Mouse (Mus musculus): ENCODE results near the gene Gli1. TPM values are rescaled to one million over a fixed set of nuclear protein-coding genes. Genes with fewer than 3 reads are reported as not detected.
"Not testable (repeated sequence)": the region's sequence is repeated elsewhere in the genome, so short reads cannot be mapped to it uniquely, and the experiment has no call there.

The Gli1 gene
- total RNA-seq, 1 experiment: 14.9 TPM

DNA sequence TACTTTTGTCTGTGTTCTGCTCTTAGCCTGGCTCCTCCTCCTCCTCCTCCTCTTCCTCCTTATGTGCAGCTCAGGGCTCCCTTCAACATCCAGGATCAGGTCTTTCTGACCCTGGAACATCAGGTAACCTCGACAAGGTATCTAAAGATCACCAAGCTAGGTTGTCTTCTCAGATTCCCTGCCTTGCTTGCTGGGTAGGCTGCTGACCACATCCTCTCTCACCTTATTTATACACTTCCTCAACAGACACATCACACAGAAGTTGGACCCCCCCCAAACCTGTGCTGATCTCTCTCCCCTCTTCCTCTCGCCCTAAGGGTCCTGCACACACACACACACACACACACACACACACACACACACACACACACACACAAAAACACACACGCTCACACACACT is 20.2 kb downstream of the Gli1 start, which contains the start of gene Arhgap9:
Gene Arhgap9, plus strand, starts transcription at position 344 of the 400 bp plus-strand sequence.
- H3K4me3 ChIP-seq (ENCODE audit: insufficient read depth in 1 of 2, low read depth in 1 of 2, low read length in 2 of 2, poor library complexity in 1 of 2, severe bottlenecking in 1 of 2): no peak within 1 kb of the TSS
- in situ Hi-C loops (cut with MboI; ENCODE audit: low sequenced_read_pairs in 2 of 2, unreplicated experiment in 2 of 2): no loop called here
- peak within 1 kb of the TSS; percentile 17; the same call in 1 of the 2 replicates for H3K9ac ChIP-seq (ENCODE audit: insufficient read depth, low read depth, low read length, poor library complexity, severe bottlenecking)
- peaks cover 2 to 21% of the 10 kb centered on the region in 2 experiments; a peak in 3 of 4 replicates for H3K4me1 ChIP-seq (ENCODE audit: control insufficient read depth in 2 of 2, insufficient read depth in 2 of 2, low read length in 2 of 2, poor library complexity in 1 of 2)
- TF ChIP-seq HCFC1 (IDR thresholded peaks at IDR 0.05; ENCODE audit: borderline replicate concordance, insufficient read depth, low read length) (no peak), ZNF384 (IDR thresholded peaks at IDR 0.05; ENCODE audit: low read depth, low read length) (no peak), CHD2 (IDR thresholded peaks at IDR 0.05; ENCODE audit: low read depth, low read length) (no peak), MAFK (IDR thresholded peaks at IDR 0.05; ENCODE audit: insufficient read depth, low read depth, low read length) (no peak), ZC3H11A (IDR thresholded peaks at IDR 0.05; ENCODE audit: borderline replicate concordance, low read depth, low read length) (no peak)
- H3K36me3 ChIP-seq (ENCODE audit: control insufficient read depth, insufficient read depth, low read length, poor library complexity, severe bottlenecking): no peaks in the 10 kb centered on the region
- no peak for DNase-seq (ENCODE audit: low read depth, low spot score)
- no peaks in the 10 kb centered on the region for H3K9me3 ChIP-seq (ENCODE audit: control insufficient read depth, insufficient read depth, low read depth, low read length)
- no peak within 1 kb of the TSS for H3K27ac ChIP-seq (ENCODE audit: insufficient read depth, low read depth, low read length, poor library complexity, severe bottlenecking)

DNA sequence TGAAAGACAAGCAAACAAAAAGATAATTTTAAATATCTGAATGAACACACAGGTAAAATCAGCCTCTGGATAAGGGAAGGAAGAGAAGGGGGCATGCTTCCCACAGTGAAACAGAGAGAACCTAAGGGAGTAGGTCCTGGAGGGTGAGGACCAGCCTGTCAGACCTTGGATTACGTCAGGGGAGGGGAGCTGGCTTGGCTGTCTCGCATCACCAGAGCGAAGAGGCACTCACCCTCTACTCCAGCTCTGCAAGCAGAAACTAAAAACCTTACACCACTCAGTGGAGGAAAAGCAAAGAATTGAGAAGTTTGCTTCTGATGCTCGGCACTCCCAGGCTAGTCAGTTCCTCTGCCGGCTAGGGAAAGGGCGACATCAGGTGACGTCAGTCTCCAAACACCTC is 21.8 kb downstream of the Gli1 start:
- no peak overlapping the region for H3K9ac ChIP-seq (ENCODE audit: insufficient read depth, low read depth, low read length, poor library complexity, severe bottlenecking)
- H3K9me3 ChIP-seq (ENCODE audit: control insufficient read depth, insufficient read depth, low read depth, low read length): no peaks in the 10 kb centered on the region
- H3K4me1 ChIP-seq (ENCODE audit: control insufficient read depth in 2 of 2, insufficient read depth in 2 of 2, low read length in 2 of 2, poor library complexity in 1 of 2): peaks cover 0 to 16% of the 10 kb centered on the region in 2 experiments; a peak in 3 of 4 replicates
- TF ChIP-seq HCFC1 (IDR thresholded peaks at IDR 0.05; ENCODE audit: borderline replicate concordance, insufficient read depth, low read length): no peak
- no peak for TF ChIP-seq ZC3H11A (IDR thresholded peaks at IDR 0.05; ENCODE audit: borderline replicate concordance, low read depth, low read length)
- no peak for TF ChIP-seq MAFK (IDR thresholded peaks at IDR 0.05; ENCODE audit: insufficient read depth, low read depth, low read length)
- TF ChIP-seq ZNF384 (IDR thresholded peaks at IDR 0.05; ENCODE audit: low read depth, low read length): no peak
- TF ChIP-seq CHD2 (IDR thresholded peaks at IDR 0.05; ENCODE audit: low read depth, low read length): no peak
- in situ Hi-C loops (cut with MboI; ENCODE audit: low sequenced_read_pairs in 2 of 2, unreplicated experiment in 2 of 2): no loop called here
- H3K27ac ChIP-seq (ENCODE audit: insufficient read depth, low read depth, low read length, poor library complexity, severe bottlenecking): no peak overlapping the region
- H3K4me3 ChIP-seq (ENCODE audit: insufficient read depth in 1 of 2, low read depth in 1 of 2, low read length in 2 of 2, poor library complexity in 1 of 2, severe bottlenecking in 1 of 2): no peak overlapping the region
- no peaks in the 10 kb centered on the region for H3K36me3 ChIP-seq (ENCODE audit: control insufficient read depth, insufficient read depth, low read length, poor library complexity, severe bottlenecking)
- no peak for DNase-seq (ENCODE audit: low read depth, low spot score)

DNA sequence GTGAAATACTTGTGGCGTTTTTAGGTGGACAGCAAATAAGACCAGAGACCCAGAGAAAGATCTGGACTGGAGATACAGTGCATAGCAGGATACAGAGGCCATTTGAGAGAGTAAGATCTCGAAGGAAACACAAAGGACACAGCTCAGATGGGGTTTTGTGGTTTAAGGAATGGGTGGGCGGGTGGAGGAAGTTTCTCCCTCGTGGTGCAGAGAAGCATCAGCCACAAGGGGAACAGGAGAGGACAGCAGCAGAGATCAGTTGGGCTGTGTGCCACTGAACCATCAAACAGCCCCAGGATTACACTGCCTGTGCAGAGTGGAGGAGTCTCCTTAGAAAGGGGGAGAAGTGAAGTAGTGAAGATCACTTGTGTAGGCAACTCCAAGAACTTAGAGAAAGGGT is 23.8 kb downstream of the Gli1 start:
- Histone ChIP-seq H3K36me3 (ENCODE audit: control insufficient read depth, insufficient read depth, low read length, poor library complexity, severe bottlenecking) (no peaks in the 10 kb centered on the region), H3K4me1 (ENCODE audit: control insufficient read depth in 2 of 2, insufficient read depth in 2 of 2, low read length in 2 of 2, poor library complexity in 1 of 2) (peaks cover 0 to 12% of the 10 kb centered on the region in 2 experiments; a peak in 3 of 4 replicates), H3K27ac (ENCODE audit: insufficient read depth, low read depth, low read length, poor library complexity, severe bottlenecking) (no peak overlapping the region), H3K4me3 (ENCODE audit: insufficient read depth in 1 of 2, low read depth in 1 of 2, low read length in 2 of 2, poor library complexity in 1 of 2, severe bottlenecking in 1 of 2) (no peak overlapping the region), H3K9ac (ENCODE audit: insufficient read depth, low read depth, low read length, poor library complexity, severe bottlenecking) (no peak overlapping the region), H3K9me3 (ENCODE audit: control insufficient read depth, insufficient read depth, low read depth, low read length) (no peaks in the 10 kb centered on the region)
- DNase-seq (ENCODE audit: low read depth, low spot score): no peak
- in situ Hi-C loops (cut with MboI; ENCODE audit: low sequenced_read_pairs in 2 of 2, unreplicated experiment in 2 of 2): no loop called here
- TF ChIP-seq MAFK (IDR thresholded peaks at IDR 0.05; ENCODE audit: insufficient read depth, low read depth, low read length) (no peak), CHD2 (IDR thresholded peaks at IDR 0.05; ENCODE audit: low read depth, low read length) (no peak), ZNF384 (IDR thresholded peaks at IDR 0.05; ENCODE audit: low read depth, low read length) (no peak), HCFC1 (IDR thresholded peaks at IDR 0.05; ENCODE audit: borderline replicate concordance, insufficient read depth, low read length) (no peak), ZC3H11A (IDR thresholded peaks at IDR 0.05; ENCODE audit: borderline replicate concordance, low read depth, low read length) (no peak)

DNA sequence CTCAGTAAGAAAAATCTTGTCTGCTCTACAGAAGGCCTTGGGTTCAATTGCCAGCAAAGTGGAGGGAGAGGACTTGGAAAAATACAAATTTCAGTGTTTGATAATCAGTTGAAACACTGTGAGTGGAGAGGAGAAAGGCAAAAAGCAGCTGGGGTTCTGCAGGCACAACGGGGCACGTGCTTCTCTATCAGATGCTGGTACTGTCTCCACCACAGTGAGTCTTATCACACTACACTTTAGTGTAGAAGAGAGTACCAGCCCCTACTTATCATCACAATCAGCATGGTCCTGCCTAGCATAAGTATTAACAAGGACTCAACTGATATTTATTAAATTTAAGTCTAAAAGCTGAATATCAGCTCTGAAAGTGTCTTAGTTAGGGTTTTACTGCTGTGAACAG is 24.5 kb downstream of the Gli1 start:
- in situ Hi-C loops (cut with MboI; ENCODE audit: low sequenced_read_pairs in 2 of 2, unreplicated experiment in 2 of 2): no loop called here
- Histone ChIP-seq H3K4me1 (ENCODE audit: control insufficient read depth in 2 of 2, insufficient read depth in 2 of 2, low read length in 2 of 2, poor library complexity in 1 of 2) (peaks cover 4 to 7% of the 10 kb centered on the region in 2 experiments), H3K9me3 (ENCODE audit: control insufficient read depth, insufficient read depth, low read depth, low read length) (no peaks in the 10 kb centered on the region), H3K9ac (ENCODE audit: insufficient read depth, low read depth, low read length, poor library complexity, severe bottlenecking) (no peak overlapping the region), H3K36me3 (ENCODE audit: control insufficient read depth, insufficient read depth, low read length, poor library complexity, severe bottlenecking) (no peaks in the 10 kb centered on the region), H3K4me3 (ENCODE audit: insufficient read depth in 1 of 2, low read depth in 1 of 2, low read length in 2 of 2, poor library complexity in 1 of 2, severe bottlenecking in 1 of 2) (no peak overlapping the region), H3K27ac (ENCODE audit: insufficient read depth, low read depth, low read length, poor library complexity, severe bottlenecking) (no peak overlapping the region)
- no peak for TF ChIP-seq HCFC1 (IDR thresholded peaks at IDR 0.05; ENCODE audit: borderline replicate concordance, insufficient read depth, low read length)
- TF ChIP-seq MAFK (IDR thresholded peaks at IDR 0.05; ENCODE audit: insufficient read depth, low read depth, low read length): no peak
- no peak for TF ChIP-seq CHD2 (IDR thresholded peaks at IDR 0.05; ENCODE audit: low read depth, low read length)
- TF ChIP-seq ZNF384 (IDR thresholded peaks at IDR 0.05; ENCODE audit: low read depth, low read length): no peak
- no peak for TF ChIP-seq ZC3H11A (IDR thresholded peaks at IDR 0.05; ENCODE audit: borderline replicate concordance, low read depth, low read length)
- no peak for DNase-seq (ENCODE audit: low read depth, low spot score)

DNA sequence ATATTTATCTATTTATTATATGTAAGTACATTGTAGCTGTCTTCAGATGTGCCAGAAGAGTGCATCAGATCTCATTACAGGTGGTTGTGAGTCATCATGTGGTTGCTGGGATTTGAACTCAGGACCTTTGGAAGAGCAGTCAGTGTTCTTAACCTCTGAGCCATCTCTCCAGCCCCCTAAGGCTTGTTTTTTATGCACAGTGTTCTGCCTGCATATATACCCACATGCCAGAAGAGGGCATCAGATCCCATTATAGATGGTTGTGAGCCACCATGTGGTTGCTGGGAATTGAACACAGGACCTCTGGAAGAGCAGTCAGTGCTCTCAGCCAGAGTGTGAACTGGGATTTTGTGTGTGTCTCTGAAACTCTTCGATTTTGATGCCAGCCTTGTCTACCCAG is 26.8 kb downstream of the Gli1 start:
- H3K9ac ChIP-seq (ENCODE audit: insufficient read depth, low read depth, low read length, poor library complexity, severe bottlenecking); H3K4me1 ChIP-seq (ENCODE audit: control insufficient read depth in 2 of 2, insufficient read depth in 2 of 2, low read length in 2 of 2, poor library complexity in 1 of 2); DNase-seq (ENCODE audit: low read depth, low spot score); in situ Hi-C loops (cut with MboI; ENCODE audit: low sequenced_read_pairs in 2 of 2, unreplicated experiment in 2 of 2); H3K4me3 ChIP-seq (ENCODE audit: insufficient read depth in 1 of 2, low read depth in 1 of 2, low read length in 2 of 2, poor library complexity in 1 of 2, severe bottlenecking in 1 of 2); H3K9me3 ChIP-seq (ENCODE audit: control insufficient read depth, insufficient read depth, low read depth, low read length); H3K36me3 ChIP-seq (ENCODE audit: control insufficient read depth, insufficient read depth, low read length, poor library complexity, severe bottlenecking); H3K27ac ChIP-seq (ENCODE audit: insufficient read depth, low read depth, low read length, poor library complexity, severe bottlenecking): not testable (repeated sequence)

DNA sequence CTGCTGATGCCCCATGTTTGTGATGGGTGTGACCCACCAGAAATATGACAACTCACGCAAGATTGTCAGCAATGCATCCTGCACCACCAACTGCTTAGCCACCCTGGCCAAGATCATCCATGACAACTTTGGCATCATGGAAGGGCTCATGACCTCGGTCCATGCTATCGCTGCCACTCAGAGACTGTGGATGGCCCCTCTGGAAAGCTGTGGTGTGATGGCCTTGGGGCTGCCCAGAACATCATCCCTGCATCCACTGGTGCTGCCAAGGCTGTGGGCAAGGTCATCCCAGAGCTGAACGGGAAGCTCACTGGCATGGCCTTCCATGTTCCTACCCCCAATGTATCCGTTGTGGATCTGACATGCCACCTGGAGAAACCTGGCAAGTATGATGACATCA is 28.3 kb downstream of the Gli1 start:
- H3K36me3 ChIP-seq (ENCODE audit: control insufficient read depth, insufficient read depth, low read length, poor library complexity, severe bottlenecking): peaks cover 12% of the 10 kb centered on the region; the same call in 1 of the 2 replicates
- H3K27ac ChIP-seq (ENCODE audit: insufficient read depth, low read depth, low read length, poor library complexity, severe bottlenecking); H3K9ac ChIP-seq (ENCODE audit: insufficient read depth, low read depth, low read length, poor library complexity, severe bottlenecking); H3K4me1 ChIP-seq (ENCODE audit: control insufficient read depth in 2 of 2, insufficient read depth in 2 of 2, low read length in 2 of 2, poor library complexity in 1 of 2); H3K4me3 ChIP-seq (ENCODE audit: insufficient read depth in 1 of 2, low read depth in 1 of 2, low read length in 2 of 2, poor library complexity in 1 of 2, severe bottlenecking in 1 of 2); in situ Hi-C loops (cut with MboI; ENCODE audit: low sequenced_read_pairs in 2 of 2, unreplicated experiment in 2 of 2); H3K9me3 ChIP-seq (ENCODE audit: control insufficient read depth, insufficient read depth, low read depth, low read length); DNase-seq (ENCODE audit: low read depth, low spot score): not testable (repeated sequence)
